Mouse (Mus musculus): Measurements from ENCODE around the gene Prrc2a.

DNA sequence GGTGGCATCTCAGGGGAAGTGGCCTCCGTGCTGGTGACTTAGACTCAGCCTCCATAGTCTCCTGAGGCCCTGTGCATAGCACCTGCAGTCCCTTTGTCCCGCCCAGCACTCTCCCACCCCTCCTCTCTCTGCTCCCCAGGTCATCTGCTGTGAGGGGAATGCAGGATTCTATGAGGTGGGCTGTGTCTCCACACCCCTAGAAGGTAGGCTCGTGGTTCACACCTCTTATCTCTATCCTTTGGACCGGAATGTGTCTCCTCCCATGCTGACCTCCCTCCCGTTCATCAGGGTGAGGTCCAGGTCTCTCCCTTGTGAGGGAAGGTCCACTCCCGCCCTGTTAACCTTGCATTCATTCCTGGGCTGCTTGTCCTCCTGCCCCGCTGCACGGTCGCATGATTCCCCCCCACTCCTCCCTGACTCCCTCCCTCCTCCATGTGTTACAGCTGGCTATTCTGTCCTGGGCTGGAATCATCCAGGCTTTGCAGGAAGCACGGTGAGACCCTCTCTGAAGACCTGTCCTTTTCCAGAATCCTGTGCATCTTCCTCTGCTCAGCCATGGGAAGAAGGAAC lies 64.4 kb downstream of the Prrc2a start:
- TF ChIP-seq CTCF (IDR thresholded peaks at IDR 0.05; ENCODE audit: low read depth), result no peak
- no peak for TF ChIP-seq EP300 (IDR thresholded peaks at IDR 0.05; ENCODE audit: low read depth)

Data from liver, embryonic 14.5 days (tissue).